Mouse (Mus musculus) neural tube, embryonic 11.5 days (tissue): ENCODE measurements around the gene Fbxl17. TPM values are rescaled to one million over a fixed set of nuclear protein-coding genes. Genes with fewer than 3 reads are reported as not detected.

Experiments
- ATAC-seq: fragments of 200-750 bp; cut with Nextera tagmentation; 2 replicates; pipeline ENCODE4 v1.8.0; 2017; ENCODE audit warnings: moderate number of reproducible peaks, mild to moderate bottlenecking, moderate TSS enrichment, moderate library complexity; ENCODE audit not compliant: insufficient read depth, low FRiP score, low TSS enrichment
- DNase-seq: peaks from one replicate; pipeline ENCODE4 v3.0.0-alpha.2; 2015; ENCODE audit warnings: low spot score
- H3K27ac ChIP-seq: fragments of 300-500 bp; sonication (generic); 2 replicates; pipeline ENCODE4 v1.5.1; 2014; ENCODE audit warnings: low read depth, mild to moderate bottlenecking, low read length
- H3K27me3 ChIP-seq: fragments of 300-500 bp; sonication (generic); 2 replicates; pipeline ENCODE4 v1.6.1; 2014; ENCODE audit warnings: mild to moderate bottlenecking, low read length, mixed read lengths; ENCODE audit not compliant: control insufficient read depth, insufficient read depth
- H3K36me3 ChIP-seq: fragments of 300-500 bp; sonication (generic); 2 replicates; pipeline ENCODE4 v1.6.1; 2014; ENCODE audit warnings: mild to moderate bottlenecking, low read length, moderate library complexity, mixed read lengths; ENCODE audit not compliant: control insufficient read depth, insufficient read depth
- H3K4me1 ChIP-seq: fragments of 300-500 bp; sonication (generic); 2 replicates; pipeline ENCODE4 v1.6.1; 2014; ENCODE audit warnings: low read length, mixed read lengths; ENCODE audit not compliant: control insufficient read depth, insufficient read depth
- H3K4me2 ChIP-seq: fragments of 300-500 bp; sonication (generic); 2 replicates; pipeline ENCODE4 v1.6.1; 2014; ENCODE audit warnings: low read depth, mild to moderate bottlenecking, moderate library complexity
- H3K4me3 ChIP-seq: fragments of 300-500 bp; sonication (generic); 2 replicates; pipeline ENCODE4 v1.5.1; 2014; ENCODE audit warnings: low read depth, low read length
- H3K9ac ChIP-seq: fragments of 300-500 bp; sonication (generic); 2 replicates; pipeline ENCODE4 v1.6.1; 2014; ENCODE audit warnings: mild to moderate bottlenecking, low read length
- H3K9me3 ChIP-seq: fragments of 300-500 bp; sonication (generic); 2 replicates; pipeline ENCODE4 v1.6.1; 2016; ENCODE audit warnings: low read length; ENCODE audit not compliant: control insufficient read depth
- WGBS: fragments of 180-500 bp; shearing (Covaris S2); extraction: QIAGEN DNeasy Blood & Tissue Kit; methylation state at CpG from one replicate; pipeline ENCODE4 v1.1.7; 2014; 5-methylcytosine and 5-hydroxymethylcytosine counted together
- polyA plus RNA-seq: library from polyadenylated mRNA; unstranded; fragments of >200 nt; fragmentation: Nextera tagmentation; extraction: Ambion mirVana; gene quantifications from 2 replicates; pipeline ENCODE4 v1.2.1, GENCODE M21; 2014

Fbxl17 gene
- polyA plus RNA-seq, 1 experiment from 2014 or later, result 7.8 TPM

DNA sequence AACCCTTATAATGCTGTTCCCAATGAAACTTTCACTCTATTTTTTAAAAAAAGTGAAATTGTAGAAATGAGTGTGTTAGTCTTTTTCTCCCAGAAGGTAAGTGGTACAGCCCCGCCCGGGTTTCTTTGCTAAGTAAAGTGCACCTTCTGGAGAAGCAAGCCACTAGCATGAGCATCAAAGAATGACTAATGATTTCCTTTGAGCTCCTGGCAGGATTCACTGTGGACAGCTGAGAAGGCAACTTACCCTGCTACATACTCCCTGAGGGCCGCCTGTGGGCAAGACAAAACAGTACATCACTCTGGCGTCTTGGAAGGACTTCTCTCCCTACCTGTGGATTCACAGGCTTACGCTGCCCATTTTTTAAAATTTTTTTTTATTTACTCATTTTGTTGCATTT is 217.8 kb downstream of the Fbxl17 start:
- Histone ChIP-seq H3K4me2 (no peak overlapping the region), H3K27me3 (no peaks in the 10 kb centered on the region), H3K36me3 (no peaks in the 10 kb centered on the region), H3K9me3 (no peaks in the 10 kb centered on the region), H3K9ac (no peak overlapping the region), H3K27ac (no peak overlapping the region), H3K4me1 (no peaks in the 10 kb centered on the region), H3K4me3 (no peak overlapping the region)
- ATAC-seq (no peak), DNase-seq (no peak)
- WGBS, result 67% methylated on average over 5 of the region's 5 CpGs

DNA sequence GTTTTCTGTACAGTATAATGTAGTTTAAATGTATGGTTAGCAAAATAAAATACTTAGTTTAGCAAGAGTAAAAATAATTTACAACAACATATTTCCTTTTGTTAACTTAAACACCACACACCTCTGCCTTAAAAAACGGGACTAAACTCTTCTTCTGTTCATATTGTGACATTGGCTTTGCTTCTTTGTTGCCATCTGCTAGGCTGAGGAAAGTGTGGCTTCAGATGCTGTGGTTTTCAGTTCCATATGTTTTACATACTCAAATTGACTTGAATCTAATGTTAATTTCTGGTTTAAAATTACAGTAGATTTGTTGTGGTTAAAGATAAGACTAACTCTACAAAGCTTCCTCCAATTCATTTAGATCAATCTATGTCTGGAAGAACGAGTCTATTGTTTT is 218.8 kb downstream of the Fbxl17 start:
- H3K27ac ChIP-seq, result no peak overlapping the region
- H3K4me3 ChIP-seq, result no peak overlapping the region
- no peak overlapping the region for H3K9ac ChIP-seq
- DNase-seq (no peak), ATAC-seq (no peak)
- H3K9me3 ChIP-seq, result no peaks in the 10 kb centered on the region
- H3K27me3 ChIP-seq, result no peaks in the 10 kb centered on the region
- 83% methylated on average over 2 of the region's 2 CpGs for WGBS
- H3K4me1 ChIP-seq, result no peaks in the 10 kb centered on the region
- H3K4me2 ChIP-seq, result no peak overlapping the region
- H3K36me3 ChIP-seq, result no peaks in the 10 kb centered on the region

DNA sequence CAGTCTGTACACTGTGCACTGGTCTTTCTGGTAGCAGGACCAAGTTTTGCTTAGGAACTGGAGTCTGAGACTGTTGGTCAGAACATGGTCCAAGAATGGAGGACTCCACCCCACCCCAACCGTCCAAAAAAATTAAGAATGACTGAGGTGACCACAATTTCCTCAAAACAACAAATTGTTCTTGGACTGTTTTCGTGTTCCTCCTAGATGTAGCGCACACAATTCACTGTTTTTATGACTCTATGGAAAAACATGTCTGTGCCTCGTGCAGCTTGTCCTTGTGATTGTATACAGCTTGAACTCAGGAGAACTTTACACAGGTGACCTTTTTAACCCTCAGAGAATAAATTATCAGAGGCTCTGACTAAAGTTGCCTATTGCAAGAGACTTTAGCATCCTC is 220.7 kb downstream of the Fbxl17 start:
- ATAC-seq, result no peak
- no peak overlapping the region for H3K27ac ChIP-seq

DNA sequence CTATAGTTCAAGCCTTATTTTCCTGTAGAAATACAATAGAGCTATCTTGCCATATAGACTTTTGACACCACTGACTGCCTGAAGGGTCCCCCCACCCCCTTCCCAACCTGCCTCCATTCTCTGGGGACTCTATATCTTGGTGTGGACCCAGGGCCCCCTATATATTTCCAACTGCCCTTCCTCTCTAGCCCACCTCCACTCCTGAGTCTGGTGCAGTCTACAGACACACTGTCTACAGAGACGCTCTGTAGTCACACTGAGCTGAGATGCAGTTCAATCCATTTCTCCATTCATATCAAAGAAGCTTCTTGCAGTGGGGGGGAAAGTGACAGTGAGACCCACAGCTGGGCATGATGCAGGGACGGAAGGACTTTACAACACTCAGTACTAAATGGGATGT is 226.5 kb downstream of the Fbxl17 start:
- no peaks in the 10 kb centered on the region for H3K4me1 ChIP-seq
- no peaks in the 10 kb centered on the region for H3K9me3 ChIP-seq
- no peak overlapping the region for H3K27ac ChIP-seq
- WGBS, result 91% methylated on average over 2 of the region's 2 CpGs
- H3K27me3 ChIP-seq, result no peaks in the 10 kb centered on the region
- no peaks in the 10 kb centered on the region for H3K36me3 ChIP-seq
- DNase-seq (no peak), ATAC-seq (no peak)
- no peak overlapping the region for H3K4me2 ChIP-seq
- no peak overlapping the region for H3K9ac ChIP-seq
- no peak overlapping the region for H3K4me3 ChIP-seq

More for the DNA sequence above, 220.7 kb downstream of the Fbxl17 start:
- H3K27me3 ChIP-seq, result no peaks in the 10 kb centered on the region
- H3K4me3 ChIP-seq, result no peak overlapping the region
- no peak overlapping the region for H3K4me2 ChIP-seq
- H3K9ac ChIP-seq, result no peak overlapping the region
- WGBS, result 52% methylated on average over 4 of the region's 4 CpGs
- H3K4me1 ChIP-seq, result no peaks in the 10 kb centered on the region
- no peaks in the 10 kb centered on the region for H3K9me3 ChIP-seq
- H3K36me3 ChIP-seq, result no peaks in the 10 kb centered on the region
- no peak for DNase-seq

DNA sequence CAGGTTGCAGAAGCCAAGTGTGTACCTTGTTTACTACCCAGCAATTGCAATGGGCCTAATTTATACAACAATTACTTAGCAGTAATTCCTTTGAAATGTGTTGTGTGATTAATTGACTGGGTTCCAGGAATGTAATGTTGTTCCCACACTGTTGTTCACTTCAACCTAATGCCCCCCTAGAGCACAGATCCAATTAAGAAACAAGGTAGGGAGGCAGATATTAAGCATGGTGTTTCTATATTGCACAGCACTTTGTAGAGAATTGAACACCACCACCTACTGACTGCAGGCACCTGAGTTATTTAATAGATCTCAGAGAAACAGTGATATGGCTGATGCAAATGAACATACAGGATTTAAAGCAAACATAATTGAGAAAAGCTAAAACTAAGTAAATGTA is 226.9 kb downstream of the Fbxl17 start:
- Histone ChIP-seq H3K27ac (no peak overlapping the region), H3K4me1 (no peaks in the 10 kb centered on the region), H3K27me3 (no peaks in the 10 kb centered on the region), H3K9ac (no peak overlapping the region), H3K36me3 (no peaks in the 10 kb centered on the region), H3K4me3 (no peak overlapping the region), H3K9me3 (no peaks in the 10 kb centered on the region), H3K4me2 (no peak overlapping the region)
- no peak for DNase-seq
- ATAC-seq, result no peak

DNA sequence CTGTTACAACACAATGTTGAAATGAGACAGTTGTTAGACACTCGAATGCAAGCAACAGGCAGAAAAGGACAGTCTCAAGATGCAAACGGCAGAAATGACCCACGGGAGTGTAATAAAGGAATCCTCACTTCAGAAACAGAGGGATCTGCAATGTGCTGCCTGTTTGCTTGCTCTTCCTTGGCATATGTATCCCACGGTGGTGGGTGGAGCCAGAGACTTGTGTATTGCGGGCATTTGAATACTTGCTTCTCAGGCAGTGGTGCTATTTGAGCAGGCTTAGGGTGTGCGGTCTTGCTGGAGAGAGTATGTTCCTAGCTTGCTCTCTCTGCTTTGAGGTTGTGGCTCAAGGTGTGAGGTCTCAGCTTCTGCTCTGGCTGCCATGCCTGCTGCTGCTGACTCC is 228.8 kb downstream of the Fbxl17 start:
- Histone ChIP-seq H3K4me1 (no peaks in the 10 kb centered on the region), H3K36me3 (no peaks in the 10 kb centered on the region), H3K27ac (no peak overlapping the region), H3K27me3 (no peaks in the 10 kb centered on the region), H3K9me3 (no peaks in the 10 kb centered on the region), H3K9ac (no peak overlapping the region), H3K4me3 (no peak overlapping the region), H3K4me2 (no peak overlapping the region)
- no peak for DNase-seq
- ATAC-seq, result no peak
- WGBS, result 66% methylated on average over 6 of the region's 6 CpGs

DNA sequence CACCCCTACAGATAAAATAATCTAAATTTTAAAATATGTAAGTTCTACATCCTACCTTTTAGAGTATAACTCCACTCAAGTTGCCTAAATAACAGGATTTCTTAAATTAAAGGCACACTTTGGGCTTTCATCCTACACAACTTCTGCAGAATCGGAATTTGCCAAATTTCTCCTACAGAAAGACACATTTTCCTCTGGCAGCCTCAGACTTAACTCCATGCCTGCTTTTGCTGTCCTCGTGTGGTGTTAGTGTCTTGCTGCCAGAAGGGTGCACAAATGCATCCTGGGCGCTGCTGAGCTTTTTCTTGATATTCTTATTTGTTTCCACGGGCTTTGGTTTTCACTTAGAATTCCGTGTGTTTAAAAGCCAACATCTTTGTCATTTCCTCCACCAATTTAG is 229.3 kb downstream of the Fbxl17 start:
- Histone ChIP-seq H3K27me3 (no peaks in the 10 kb centered on the region), H3K4me2 (no peak overlapping the region), H3K4me1 (no peaks in the 10 kb centered on the region), H3K9me3 (no peaks in the 10 kb centered on the region), H3K4me3 (no peak overlapping the region), H3K27ac (no peak overlapping the region), H3K9ac (no peak overlapping the region), H3K36me3 (no peaks in the 10 kb centered on the region)
- 88% methylated on average over 5 of the region's 5 CpGs for WGBS
- DNase-seq (no peak), ATAC-seq (no peak)

DNA sequence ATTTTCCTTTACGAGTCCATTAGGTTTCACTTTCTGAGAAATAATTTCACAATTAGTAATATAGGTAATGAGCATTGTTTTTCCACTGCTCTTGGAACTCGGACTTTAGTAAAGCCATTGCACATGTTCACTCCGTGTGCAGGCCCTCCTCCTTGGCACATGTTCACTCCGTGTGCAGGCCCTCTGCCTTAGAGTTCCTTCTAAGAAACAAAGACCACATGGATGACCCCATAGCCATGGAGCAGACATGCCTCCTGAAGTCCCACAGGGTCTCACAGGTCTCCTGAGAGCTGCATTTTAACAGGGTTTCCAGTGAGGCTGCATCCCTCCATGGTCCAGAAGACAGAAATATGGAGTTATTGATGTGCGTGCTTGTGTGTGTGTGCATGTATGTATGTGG is 237.1 kb downstream of the Fbxl17 start:
- Histone ChIP-seq H3K4me2 (no peak overlapping the region), H3K9ac (no peak overlapping the region), H3K27ac (no peak overlapping the region), H3K4me3 (no peak overlapping the region), H3K4me1 (no peaks in the 10 kb centered on the region), H3K9me3 (no peaks in the 10 kb centered on the region), H3K36me3 (no peaks in the 10 kb centered on the region), H3K27me3 (no peaks in the 10 kb centered on the region)
- no peak for ATAC-seq
- 93% methylated on average over 5 of the region's 5 CpGs for WGBS
- no peak for DNase-seq

DNA sequence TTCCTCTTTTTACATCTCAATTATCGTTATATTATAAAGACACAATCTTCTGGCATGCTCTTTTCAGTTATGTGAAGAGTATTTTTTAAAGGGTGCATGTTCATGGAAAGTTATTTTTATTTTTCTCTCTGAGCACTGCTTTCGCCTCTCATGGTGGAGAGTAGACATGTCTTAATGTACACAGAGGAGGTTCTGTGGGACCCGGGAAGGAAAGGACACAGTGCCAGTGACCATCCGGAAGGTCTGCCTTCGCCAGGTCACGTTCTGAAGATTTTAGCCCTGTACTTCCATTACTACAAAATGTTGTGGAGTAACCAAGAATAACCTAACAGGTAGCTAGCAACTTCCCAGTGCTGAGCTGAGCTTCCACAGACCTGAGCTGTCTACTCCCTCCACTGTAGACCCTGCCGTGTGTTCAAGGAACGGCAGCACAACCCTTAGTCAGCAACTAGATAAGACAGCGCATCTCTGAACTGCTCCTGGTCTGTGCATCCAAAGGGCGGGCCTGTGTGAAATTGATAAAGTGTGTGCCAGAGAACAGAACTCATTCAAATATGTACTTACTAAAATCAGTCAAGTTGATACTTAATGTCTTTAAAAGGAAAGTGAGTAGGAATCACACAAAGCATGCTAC is 238.2 kb downstream of the Fbxl17 start:
- Histone ChIP-seq H3K4me3 (no peak overlapping the region), H3K4me2 (no peak overlapping the region), H3K9me3 (no peaks in the 10 kb centered on the region), H3K27me3 (no peaks in the 10 kb centered on the region), H3K9ac (no peak overlapping the region), H3K36me3 (no peaks in the 10 kb centered on the region), H3K4me1 (no peaks in the 10 kb centered on the region), H3K27ac (no peak overlapping the region)
- DNase-seq (no peak), ATAC-seq (no peak)
- 94% methylated on average over 10 of the region's 10 CpGs for WGBS
